Mouse (Mus musculus): Measurements from ENCODE around the gene Hcn4. TPM values are rescaled to one million over a fixed set of nuclear protein-coding genes. Genes with fewer than 3 reads are reported as not detected.

Hcn4 gene
- total RNA-seq, 4 experiments from 2014 or later, result 0.84 to 2.3 (median 2.1) TPM

DNA sequence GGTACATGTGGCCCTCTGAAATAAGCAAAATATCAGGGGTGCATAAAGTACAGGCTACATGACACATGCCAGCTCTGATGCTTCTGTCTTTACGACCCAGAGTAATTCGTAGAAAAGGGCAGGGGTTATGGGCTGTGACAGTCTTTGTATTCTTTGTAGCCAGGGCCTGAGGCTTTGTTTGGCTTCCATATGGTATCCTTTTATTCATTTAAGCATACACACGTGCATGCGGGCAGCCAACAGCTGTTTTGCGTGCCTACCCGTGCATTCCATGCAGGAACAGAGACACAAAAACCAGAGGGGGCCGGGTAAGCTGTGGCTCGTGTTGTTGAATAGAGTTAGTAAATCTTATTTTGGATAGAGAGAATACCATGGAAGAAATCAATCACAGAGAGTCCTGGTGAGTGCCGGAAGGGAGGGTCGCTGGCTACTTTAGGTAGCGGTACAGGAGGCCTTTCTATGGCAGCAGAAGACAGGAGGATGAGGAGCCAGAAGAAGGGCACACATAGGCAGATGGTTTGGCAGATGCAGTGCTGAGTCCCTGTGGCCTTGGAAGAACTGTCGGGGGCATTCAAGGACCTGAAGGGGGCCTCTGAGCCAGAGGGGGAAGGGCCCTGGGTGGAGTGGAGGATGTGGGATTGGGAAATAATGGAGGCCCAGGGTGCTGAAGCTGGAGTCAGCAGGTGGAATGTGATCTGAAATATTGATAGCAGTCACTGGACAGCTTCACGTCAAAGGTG, 26.5 kb downstream of the Hcn4 start:
- DNase-seq, result no peak

GRCm38 (mm10) chr9:58854931-58855330, 31.7 kb downstream of the Hcn4 start:
- no peak for DNase-seq

GRCm38 (mm10) chr9:58859080-58859635, 35.9 kb downstream of the Hcn4 start:
- no peak for DNase-seq

- DNase-seq, result no peak
These were observed 40.6 kb downstream of the Hcn4 start for GRCm38 (mm10) chr9:58863826-58864225.

DNA sequence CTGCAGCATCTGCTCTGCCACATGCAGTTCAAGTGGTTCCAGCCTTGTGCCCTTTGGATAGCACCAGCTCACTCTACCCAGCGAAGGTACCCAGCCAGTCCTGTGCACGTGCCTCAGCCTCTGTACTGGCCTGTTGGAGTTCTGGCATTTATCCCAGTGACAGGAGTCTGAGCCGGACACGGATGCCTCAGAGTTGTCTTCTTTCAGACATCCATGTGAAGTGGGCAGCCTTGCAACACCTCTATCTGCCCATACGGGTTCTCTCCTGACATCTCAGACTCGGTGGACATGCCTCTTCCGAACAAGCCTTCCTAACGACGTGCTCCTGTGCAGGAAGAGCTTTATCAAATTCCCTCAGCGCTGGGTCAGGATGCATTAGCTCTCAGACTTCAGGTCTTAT, 47.9 kb downstream of the Hcn4 start:
- DNase-seq, result no peak

GRCm38 (mm10) chr9:58873541-58874324, 50.5 kb downstream of the Hcn4 start:
- peak; percentile 35 for DNase-seq

DNA sequence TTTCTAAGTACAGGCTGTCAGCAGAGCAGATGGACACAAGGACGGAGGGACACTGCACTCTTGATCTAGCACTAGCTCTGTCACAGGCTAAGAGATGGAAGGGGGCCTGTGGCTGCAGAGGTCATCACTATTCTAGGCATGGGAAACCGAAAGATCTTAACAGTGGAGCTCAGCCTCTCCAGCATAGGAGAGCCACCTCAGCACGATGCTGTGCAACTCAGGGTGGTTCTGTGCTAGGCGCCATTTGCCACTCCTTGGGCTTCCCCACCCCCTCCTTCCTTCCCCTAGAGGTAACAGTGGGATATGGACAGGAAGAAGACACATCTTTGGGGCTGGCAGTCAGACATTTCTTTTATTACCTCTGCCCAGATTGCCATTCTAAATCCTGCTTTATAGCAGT, 51.1 kb downstream of the Hcn4 start:
- DNase-seq, result no peak

- DNase-seq, result no peak
These were observed 52.2 kb downstream of the Hcn4 start for GRCm38 (mm10) chr9:58875439-58875838.

GRCm38 (mm10) chr9:58876946-58877625, 53.9 kb downstream of the Hcn4 start:
- DNase-seq, result no peak

DNA sequence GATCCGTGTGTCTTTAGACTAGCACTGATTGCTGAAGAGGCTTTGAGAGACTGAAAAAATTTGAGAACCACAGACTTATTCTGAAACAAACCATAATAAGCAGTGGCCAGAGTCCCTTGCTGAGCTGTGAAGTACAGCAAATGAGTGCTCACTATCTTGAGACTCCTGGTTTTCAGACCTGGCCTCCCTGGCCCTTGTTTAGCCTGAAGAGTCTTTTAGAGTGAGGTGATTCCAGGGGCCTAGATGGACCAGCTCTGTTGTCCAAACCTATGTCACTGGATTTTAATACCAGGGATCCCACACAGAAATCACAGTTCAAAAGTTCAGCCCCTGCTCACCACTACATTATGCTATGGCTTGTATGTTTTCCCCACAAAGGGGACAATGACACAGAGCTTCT, 56.6 kb downstream of the Hcn4 start:
- no peak for DNase-seq

GRCm38 (mm10) chr9:58882686-58883085, 59.5 kb downstream of the Hcn4 start:
- DNase-seq, result no peak

GRCm38 (mm10) chr9:58889782-58890448, 66.7 kb downstream of the Hcn4 start:
- no peak for DNase-seq

DNA sequence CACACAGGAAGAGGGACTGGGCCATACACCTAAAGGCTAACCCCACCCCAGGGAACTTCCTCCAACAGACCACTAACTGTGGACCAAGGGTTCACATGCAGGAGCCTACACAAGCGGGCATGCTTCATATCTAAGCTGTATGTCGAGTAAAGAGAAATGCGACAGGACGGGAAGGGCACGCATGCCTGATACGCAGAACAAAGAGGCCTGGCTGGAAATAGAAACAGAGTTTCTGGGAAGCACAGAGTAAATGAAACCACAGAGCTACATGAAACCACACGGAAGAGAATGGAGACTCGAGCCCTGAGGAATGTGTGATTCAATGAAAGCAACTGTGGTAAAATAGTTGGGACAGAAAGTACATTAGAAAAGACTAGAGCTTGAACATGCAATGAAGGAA, 67.7 kb downstream of the Hcn4 start:
- DNase-seq, result no peak

- DNase-seq, result no peak
These were observed 68.8 kb downstream of the Hcn4 start for GRCm38 (mm10) chr9:58891840-58892640.

- DNase-seq, result no peak
These were observed 76.4 kb downstream of the Hcn4 start for GRCm38 (mm10) chr9:58899602-58900001.

GRCm38 (mm10) chr9:58902869-58903585, 79.8 kb downstream of the Hcn4 start:
- peak; percentile 9 for DNase-seq
